ENCODE assay signal across 24 mouse cellular contexts in the genomic region with DNA sequence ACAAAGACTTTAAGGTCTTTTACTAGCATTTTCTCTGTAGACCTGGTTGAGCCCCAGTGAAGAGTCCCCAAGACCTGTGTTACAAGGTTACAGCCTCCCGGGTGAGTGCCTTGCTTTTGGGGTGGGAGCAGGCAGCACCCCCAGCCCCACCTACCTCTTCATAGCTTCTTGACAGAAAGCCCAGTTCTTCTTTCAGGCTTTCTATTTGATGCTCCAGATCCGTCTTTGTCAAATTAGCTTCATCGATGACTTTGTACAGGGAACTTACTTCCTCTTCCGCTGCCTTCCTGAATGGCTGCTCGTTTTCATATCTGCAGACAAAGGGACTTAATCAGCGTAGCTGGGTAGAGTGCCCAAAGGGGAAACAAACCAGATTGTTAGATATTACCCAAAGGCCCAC. TPM values are rescaled to one million over a fixed set of nuclear protein-coding genes. Genes with fewer than 3 reads are reported as not detected.
A peak's percentile ranks its signal among the peaks of the same experiment; 100 is the strongest.
DNase-seq lines count a peak whose midpoint lies in the region; ATAC-seq and TF ChIP-seq lines count a peak whose summit lies in the region.
"Had no signal": no experiment of that assay in that cellular context is flagged by ENCODE, and none has a peak within 500 bp of the region (broad histone marks: within the 10 kb centered on the region; RNA-seq: fewer than 3 reads in every experiment).

No protein-coding gene starts in this region.

- DNase-seq in embryonic facial prominence, embryonic 14.5 days (ENCODE audit: low spot score), result no peak
- DNase-seq in embryonic facial prominence, embryonic 10.5 days (ENCODE audit: low spot score), result no peak
- DNase-seq in thymus, postnatal 14 days, result peak; percentile 15
- DNase-seq in thymus, postnatal 36 days, result no peak
- no peak for DNase-seq in cerebellum, adult 2 months
- no peak for DNase-seq in heart, postnatal 4 days
- DNase-seq in lung, postnatal 10 days, result no peak
- DNase-seq: adrenal gland, postnatal 10 days; cerebellum, adult 11-12 months; cerebellum, postnatal 14 days; gastrocnemius, postnatal 25 days; heart, postnatal 36 days; layer of hippocampus, adult 9-11 months; midbrain, embryonic 14.5 days; retina, postnatal 1 day; right cerebral cortex, postnatal 14 days had no signal

- H3K27ac ChIP-seq in embryonic facial prominence, embryonic 14.5 days (replicated peaks; ENCODE audit: low read depth, low read length), result no peak overlapping the region
- no peak overlapping the region; the same call in 1 of the 2 replicates for H3K27ac ChIP-seq in embryonic facial prominence, embryonic 10.5 days (replicated peaks)
- H3K27ac ChIP-seq in cerebellum, adult 2 months (ENCODE audit: insufficient read depth, low read length), result no peak overlapping the region
- H3K27ac ChIP-seq: forebrain, embryonic 10.5 days; forebrain, embryonic 15.5 days; hindbrain, embryonic 15.5 days; limb, embryonic 12.5 days had no signal

- TF ChIP-seq POLR2A in cerebellum, adult 2 months (IDR thresholded peaks at IDR 0.05; ENCODE audit: borderline replicate concordance, insufficient read depth, low read length), result no peak

- TF ChIP-seq CTCF in cerebellum, adult 2 months (IDR thresholded peaks at IDR 0.05; ENCODE audit: borderline replicate concordance, insufficient read depth, low read depth, low read length), result no peak

- no peaks in the 10 kb centered on the region for H3K4me1 ChIP-seq in embryonic facial prominence, embryonic 14.5 days (ENCODE audit: control insufficient read depth, insufficient read depth, low read length)
- no peaks in the 10 kb centered on the region for H3K4me1 ChIP-seq in embryonic facial prominence, embryonic 10.5 days
- no peaks in the 10 kb centered on the region for H3K4me1 ChIP-seq in cerebellum, adult 2 months (ENCODE audit: control insufficient read depth, insufficient read depth, low read length)
- H3K4me1 ChIP-seq: forebrain, embryonic 10.5 days; forebrain, embryonic 15.5 days; limb, embryonic 12.5 days had no signal

- H3K27me3 ChIP-seq in embryonic facial prominence, embryonic 14.5 days (replicated peaks; ENCODE audit: control insufficient read depth, insufficient read depth, low read length), result no peaks in the 10 kb centered on the region
- H3K27me3 ChIP-seq in embryonic facial prominence, embryonic 10.5 days (replicated peaks; ENCODE audit: low read depth, poor library complexity, severe bottlenecking), result no peaks in the 10 kb centered on the region
- H3K27me3 ChIP-seq in cerebellum, adult 2 months (ENCODE audit: control insufficient read depth, insufficient read depth, low read length), result no peaks in the 10 kb centered on the region
- H3K27me3 ChIP-seq: forebrain, embryonic 15.5 days; hindbrain, embryonic 15.5 days; limb, embryonic 12.5 days had no signal

- WGBS in embryonic facial prominence, embryonic 14.5 days, result 79% methylated on average over 6 of the region's 6 CpGs
- 79% methylated on average over 6 of the region's 6 CpGs for WGBS in embryonic facial prominence, embryonic 10.5 days
- 81% methylated on average over 6 of the region's 6 CpGs for WGBS in cerebellum, adult 2 months

- H3K4me3 ChIP-seq in embryonic facial prominence, embryonic 14.5 days (ENCODE audit: low read depth, low read length), result no peak overlapping the region
- H3K4me3 ChIP-seq in embryonic facial prominence, embryonic 10.5 days, result no peak overlapping the region
- H3K4me3 ChIP-seq in cerebellum, adult 2 months (replicated peaks; ENCODE audit: insufficient read depth, low read depth, low read length), result no peak overlapping the region
- H3K4me3 ChIP-seq: forebrain, embryonic 10.5 days; forebrain, embryonic 15.5 days; hindbrain, embryonic 15.5 days; limb, embryonic 12.5 days had no signal

- H3K4me2 ChIP-seq in embryonic facial prominence, embryonic 14.5 days (ENCODE audit: low read depth, low read length), result no peak overlapping the region
- H3K4me2 ChIP-seq: forebrain, embryonic 15.5 days; heart, embryonic 11.5 days; hindbrain, embryonic 15.5 days; limb, embryonic 12.5 days had no signal

- ATAC-seq in embryonic facial prominence, embryonic 14.5 days (ENCODE audit: low read depth), result peak; percentile 60; the same call in 1 of the 2 replicates
- ATAC-seq in hematopoietic stem cell, adult 5-6 weeks (replicated peaks in 1 of 2; ENCODE audit: insufficient read depth in 1 of 2, low FRiP score in 2 of 2, low TSS enrichment in 1 of 2, low read depth in 1 of 2, poor library complexity in 2 of 2, severe bottlenecking in 2 of 2), result peak; percentile 19 to 38; a peak in 3 of 4 replicates
- ATAC-seq: forebrain, embryonic 15.5 days; inflammation-experienced regulatory T-cells, adult 6 months had no signal

- no peak overlapping the region for H3K9ac ChIP-seq in embryonic facial prominence, embryonic 14.5 days (ENCODE audit: low read depth, low read length)
- H3K9ac ChIP-seq: forebrain, embryonic 15.5 days; hindbrain, embryonic 15.5 days; limb, embryonic 12.5 days had no signal

- no peaks in the 10 kb centered on the region for H3K36me3 ChIP-seq in embryonic facial prominence, embryonic 14.5 days (ENCODE audit: control insufficient read depth, insufficient read depth, low read length)
- H3K36me3 ChIP-seq in embryonic facial prominence, embryonic 10.5 days (replicated peaks), result no peaks in the 10 kb centered on the region
- H3K36me3 ChIP-seq: forebrain, embryonic 10.5 days; forebrain, embryonic 15.5 days; hindbrain, embryonic 15.5 days; limb, embryonic 12.5 days had no signal

- peaks cover 2% of the 10 kb centered on the region; the same call in 1 of the 2 replicates for H3K9me3 ChIP-seq in embryonic facial prominence, embryonic 14.5 days (ENCODE audit: control insufficient read depth, low read length)
- H3K9me3 ChIP-seq in embryonic facial prominence, embryonic 10.5 days, result peaks cover 4% of the 10 kb centered on the region; the same call in 1 of the 2 replicates
- H3K9me3 ChIP-seq: forebrain, embryonic 15.5 days; hindbrain, embryonic 15.5 days; limb, embryonic 12.5 days had no signal

RNA-seq across cellular contexts. Expression of a gene that starts 30.6 kb away (rescaled TPM):
- 3.3 and 3.7 TPM in 2 replicates for polyA plus RNA-seq in embryonic facial prominence, embryonic 14.5 days (2014; fragmentation: Nextera tagmentation; extraction: Ambion mirVana)
- 0.75 and 1.3 TPM in 2 replicates for polyA plus RNA-seq in embryonic facial prominence, embryonic 10.5 days (2016; fragmentation: Nextera tagmentation; extraction: Ambion mirVana)
- 3.4 and 6.3 TPM in 2 replicates for total RNA-seq in hematopoietic stem cell, adult 5-6 weeks (2017)
- 7.6 and 9.2 TPM in 2 replicates for polyA plus RNA-seq in cerebellum, adult 2 months (2012; rRNA removed)
- under 1 TPM; 0.38 to 0.88 TPM for total RNA-seq in heart, postnatal 4 days (2021)
- total RNA-seq: liver, adult 2 months had no signal
